Mouse (Mus musculus): ENCODE data around the gene Tph1.

GRCm38 (mm10) chr7:46712250-46712649 is 39.9 kb upstream of the Tph1 start:
- TF ChIP-seq CTCF (IDR thresholded peaks at IDR 0.05; ENCODE audit: low read depth, low read length): no peak
- TF ChIP-seq POLR2A (IDR thresholded peaks at IDR 0.05; ENCODE audit: borderline replicate concordance, low read depth, low read length): no peak
